Mouse (Mus musculus) kidney, embryonic 14.5 days (tissue): ENCODE data around the gene Olfr1432. TPM values are rescaled to one million over a fixed set of nuclear protein-coding genes. Genes with fewer than 3 reads are reported as not detected.
"Not testable (repeated sequence)": the region's sequence is repeated elsewhere in the genome, so short reads cannot be mapped to it uniquely, and the experiment has no call there.

Source experiments
- ATAC-seq: fragments of 200-750 bp; cut with Nextera tagmentation; 2 replicates; pipeline ENCODE4 v1.8.0; 2017; ENCODE audit warnings: moderate number of reproducible peaks, mild to moderate bottlenecking, moderate TSS enrichment, moderate library complexity; ENCODE audit not compliant: low FRiP score, low TSS enrichment
- H3K27ac ChIP-seq: fragments of 300-500 bp; sonication (generic); 2 replicates; pipeline ENCODE4 v1.5.1; 2014; ENCODE audit warnings: low read depth, mild to moderate bottlenecking, low read length, moderate library complexity, mixed read lengths
- H3K27me3 ChIP-seq: fragments of 300-500 bp; sonication (generic); 2 replicates; pipeline ENCODE4 v1.6.1; 2014; ENCODE audit warnings: mild to moderate bottlenecking, low read length; ENCODE audit not compliant: control insufficient read depth, insufficient read depth
- H3K36me3 ChIP-seq: fragments of 300-500 bp; sonication (generic); 2 replicates; pipeline ENCODE4 v1.6.1; 2014; ENCODE audit warnings: low read length, mixed read lengths; ENCODE audit not compliant: control insufficient read depth, insufficient read depth
- H3K4me1 ChIP-seq: fragments of 300-500 bp; sonication (generic); 2 replicates; pipeline ENCODE4 v1.6.1; 2014; ENCODE audit warnings: low read length, mixed read lengths; ENCODE audit not compliant: control insufficient read depth, insufficient read depth
- H3K4me2 ChIP-seq: fragments of 300-500 bp; sonication (generic); replicated peaks from 2 replicates; pipeline ENCODE4 v1.6.1; 2014; ENCODE audit warnings: low read depth, mild to moderate bottlenecking, low read length
- H3K4me3 ChIP-seq: fragments of 300-500 bp; sonication (generic); 2 replicates; pipeline ENCODE4 v1.5.1; 2014; ENCODE audit warnings: mild to moderate bottlenecking, low read length
- H3K9ac ChIP-seq: fragments of 300-500 bp; sonication (generic); 2 replicates; pipeline ENCODE4 v1.6.1; 2014; ENCODE audit warnings: low read depth, mild to moderate bottlenecking, low read length, moderate library complexity
- H3K9me3 ChIP-seq: fragments of 300-500 bp; sonication (generic); 2 replicates; pipeline ENCODE4 v1.6.1; 2016; ENCODE audit warnings: low read length; ENCODE audit not compliant: control insufficient read depth
- WGBS: fragments of 180-500 bp; shearing (Covaris S2); extraction: QIAGEN DNeasy Blood & Tissue Kit; methylation state at CpG from one replicate; pipeline ENCODE4 v1.1.7; 2014; 5-methylcytosine and 5-hydroxymethylcytosine counted together
- polyA plus RNA-seq: library from polyadenylated mRNA; unstranded; fragments of >200 nt; fragmentation: Nextera tagmentation; extraction: Ambion mirVana; gene quantifications from 2 replicates; pipeline ENCODE4 v1.2.1, GENCODE M21; 2014

Gene Olfr1432
- polyA plus RNA-seq: not detected in 2 replicates

DNA sequence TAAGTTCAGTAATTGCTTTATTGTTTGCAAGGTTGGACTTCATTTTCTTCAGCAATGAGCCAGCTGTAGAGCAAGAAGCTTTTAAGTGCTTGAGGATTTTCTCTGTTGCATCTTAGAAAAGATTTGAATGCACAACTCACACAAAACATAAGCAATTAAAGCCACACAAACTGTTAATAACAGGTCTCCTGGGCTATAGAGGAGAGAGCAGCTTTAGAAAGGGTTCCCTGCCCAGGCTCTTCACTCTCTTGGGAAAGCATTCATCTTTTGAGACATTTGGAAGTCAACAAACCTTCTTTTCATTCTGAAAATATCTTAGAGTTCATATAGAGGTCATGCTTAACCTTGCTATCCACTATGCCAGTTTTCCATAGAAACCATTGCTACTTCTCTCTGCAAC, at the start of gene Olfr1432:
Gene Olfr1432, minus strand, starts transcription at position 101 of the 400 bp plus-strand sequence.
- not testable (repeated sequence) for H3K27ac ChIP-seq, H3K9ac ChIP-seq, H3K4me2 ChIP-seq, H3K4me3 ChIP-seq, H3K9me3 ChIP-seq, H3K36me3 ChIP-seq, H3K27me3 ChIP-seq, H3K4me1 ChIP-seq, ATAC-seq

GRCm38 (mm10) chr19:12279554-12279953, 47.2 kb upstream of the Olfr1432 start, which contains the start of gene Olfr1434:
Gene Olfr1434 (plus strand): TSS chr19:12279854.
- ATAC-seq: no peak
- no peaks in the 10 kb centered on the region for H3K9me3 ChIP-seq
- H3K9ac ChIP-seq: no peak within 1 kb of the TSS
- 78% methylated on average over 2 of the region's 2 CpGs for WGBS
- no peaks in the 10 kb centered on the region for H3K36me3 ChIP-seq
- H3K4me1 ChIP-seq: no peaks in the 10 kb centered on the region
- no peak within 1 kb of the TSS for H3K4me2 ChIP-seq
- no peak within 1 kb of the TSS for H3K4me3 ChIP-seq
- no peak within 1 kb of the TSS for H3K27ac ChIP-seq
- H3K27me3 ChIP-seq: no peaks in the 10 kb centered on the region

GRCm38 (mm10) chr19:12260732-12261131, 28.3 kb upstream of the Olfr1432 start, which contains the start of gene Olfr235:
Gene Olfr235 (plus strand): TSS chr19:12261032.
- ATAC-seq: no peak
- WGBS: 70% methylated on average over 1 of the region's 1 CpGs

DNA sequence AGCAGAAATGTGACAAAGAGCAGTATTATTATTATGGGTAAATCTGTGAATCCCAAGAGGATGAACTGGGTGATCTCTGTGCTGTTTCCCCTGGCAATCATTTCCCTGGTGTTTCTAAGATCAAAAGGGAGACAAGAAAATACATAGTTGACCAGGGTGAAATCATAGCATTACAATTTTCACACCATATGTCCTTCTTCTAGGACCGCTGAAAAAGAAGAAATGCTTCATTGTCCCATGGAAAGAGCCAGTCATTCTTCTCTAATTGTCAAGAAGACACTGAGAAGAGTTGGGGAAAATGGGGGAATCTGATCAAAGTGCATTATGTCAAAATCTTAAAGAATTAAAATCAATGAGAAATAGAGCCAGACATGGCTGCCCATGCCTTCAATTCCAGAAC, 9.2 kb upstream of the Olfr1432 start, which contains the start of gene Olfr262:
Gene Olfr262, minus strand, starts transcription at position 101 of the 400 bp plus-strand sequence.
- WGBS: 82% methylated on average over 1 of the region's 1 CpGs

More at GRCm38 (mm10) chr19:12260732-12261131, 28.3 kb upstream of the Olfr1432 start, which contains the start of gene Olfr235:
- H3K27ac ChIP-seq: no peak within 1 kb of the TSS
- H3K4me3 ChIP-seq: no peak within 1 kb of the TSS
- H3K4me1 ChIP-seq: no peaks in the 10 kb centered on the region
- H3K36me3 ChIP-seq: no peaks in the 10 kb centered on the region
- H3K4me2 ChIP-seq: no peak within 1 kb of the TSS
- H3K27me3 ChIP-seq: no peaks in the 10 kb centered on the region
- no peak within 1 kb of the TSS for H3K9ac ChIP-seq
- H3K9me3 ChIP-seq: no peaks in the 10 kb centered on the region

GRCm38 (mm10) chr19:12200334-12200733, 32.1 kb downstream of the Olfr1432 start, which contains the start of gene Olfr1431:
Gene Olfr1431 (plus strand): TSS chr19:12200634.
- H3K36me3 ChIP-seq: no peaks in the 10 kb centered on the region
- ATAC-seq: no peak
- no peak within 1 kb of the TSS for H3K9ac ChIP-seq
- no peak within 1 kb of the TSS for H3K27ac ChIP-seq
- no peak within 1 kb of the TSS for H3K4me3 ChIP-seq
- H3K27me3 ChIP-seq: no peaks in the 10 kb centered on the region
- H3K9me3 ChIP-seq: no peaks in the 10 kb centered on the region
- H3K4me1 ChIP-seq: no peaks in the 10 kb centered on the region
- WGBS: 80% methylated on average over 1 of the region's 1 CpGs
- no peak within 1 kb of the TSS for H3K4me2 ChIP-seq

More for the DNA sequence above, 9.2 kb upstream of the Olfr1432 start, which contains the start of gene Olfr262:
- Histone ChIP-seq H3K4me2 (no peak within 1 kb of the TSS), H3K27me3 (no peaks in the 10 kb centered on the region), H3K27ac (no peak within 1 kb of the TSS), H3K4me3 (no peak within 1 kb of the TSS), H3K9ac (no peak within 1 kb of the TSS), H3K4me1 (no peaks in the 10 kb centered on the region), H3K9me3 (no peaks in the 10 kb centered on the region), H3K36me3 (no peaks in the 10 kb centered on the region)
- ATAC-seq: no peak

DNA sequence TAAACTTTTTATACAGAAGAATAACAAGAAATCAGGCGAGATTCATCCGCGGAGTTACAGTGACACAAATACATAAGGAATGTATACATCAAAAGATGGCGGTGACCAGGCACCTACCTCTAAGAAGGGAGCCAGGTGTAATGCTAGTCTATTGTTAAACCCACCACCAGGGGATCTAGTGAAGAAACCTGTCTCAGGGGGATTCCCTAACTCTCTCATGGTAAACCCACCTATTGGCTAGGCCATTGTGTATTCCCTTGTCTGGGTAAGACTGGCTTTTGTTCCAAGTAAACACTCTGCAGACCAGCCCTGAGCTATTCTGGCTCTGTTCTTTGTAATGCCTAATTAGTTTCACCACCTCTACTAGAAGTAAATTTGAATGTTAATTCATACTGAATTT, 33.3 kb downstream of the Olfr1432 start:
- not testable (repeated sequence) for ATAC-seq, H3K27ac ChIP-seq, H3K4me2 ChIP-seq, H3K9ac ChIP-seq, H3K9me3 ChIP-seq, H3K36me3 ChIP-seq, H3K4me1 ChIP-seq, H3K4me3 ChIP-seq, H3K27me3 ChIP-seq
- WGBS: 89% methylated on average over 4 of the region's 4 CpGs

Other genes starting within 250 kb of the Olfr1432 start
- not detected in 2 replicates for gene Olfr1423, start 191.3 kb downstream of the Olfr1432 start, polyA plus RNA-seq
- gene Olfr1424, start 169.9 kb downstream of the Olfr1432 start, polyA plus RNA-seq: not detected in 2 replicates
- not detected in 2 replicates for gene Olfr1425, start 154.9 kb downstream of the Olfr1432 start, polyA plus RNA-seq
- gene Olfr1426, start 140.6 kb downstream of the Olfr1432 start, polyA plus RNA-seq: not detected in 2 replicates
- gene Olfr1427, start 129.3 kb downstream of the Olfr1432 start, polyA plus RNA-seq: not detected in 2 replicates
- gene Olfr1428, start 116.7 kb downstream of the Olfr1432 start, polyA plus RNA-seq: not detected in 2 replicates
- gene Olfr76, start 109.4 kb downstream of the Olfr1432 start, polyA plus RNA-seq: not detected in 2 replicates
- gene Olfr1555-ps1, start 62.5 kb downstream of the Olfr1432 start, polyA plus RNA-seq: not detected in 2 replicates
- not detected in 2 replicates for gene Olfr1431, start 32.0 kb downstream of the Olfr1432 start, polyA plus RNA-seq
- gene Olfr262, start 9.1 kb upstream of the Olfr1432 start, polyA plus RNA-seq: not detected in 2 replicates
- not detected in 2 replicates for gene Olfr235, start 28.4 kb upstream of the Olfr1432 start, polyA plus RNA-seq
- not detected in 2 replicates for gene Olfr1434, start 47.3 kb upstream of the Olfr1432 start, polyA plus RNA-seq
- not detected in 2 replicates for gene Olfr1436, start 66.5 kb upstream of the Olfr1432 start, polyA plus RNA-seq
- not detected in 2 replicates for gene Olfr1437, start 92.5 kb upstream of the Olfr1432 start, polyA plus RNA-seq
- not detected in 2 replicates for gene Olfr1438-ps1, start 103.3 kb upstream of the Olfr1432 start, polyA plus RNA-seq
- gene Olfr1440, start 154.7 kb upstream of the Olfr1432 start, polyA plus RNA-seq: not detected in 2 replicates
- gene Olfr1441, start 184.8 kb upstream of the Olfr1432 start, polyA plus RNA-seq: not detected in 2 replicates
- not detected in 2 replicates for gene Pfpl, start 195.3 kb upstream of the Olfr1432 start, polyA plus RNA-seq
- 0.58 and 0.69 TPM in 2 replicates for gene Mpeg1, start 228.2 kb upstream of the Olfr1432 start, polyA plus RNA-seq